Mouse (Mus musculus) ovary, adult 18-20 months (tissue): ENCODE results near the gene Phykpl.

Source experiments
- DNase-seq: peaks from one replicate; pipeline ENCODE4 v3.0.0; 2022; ENCODE audit warnings: low spot score, mixed read lengths

Gene Phykpl

DNA sequence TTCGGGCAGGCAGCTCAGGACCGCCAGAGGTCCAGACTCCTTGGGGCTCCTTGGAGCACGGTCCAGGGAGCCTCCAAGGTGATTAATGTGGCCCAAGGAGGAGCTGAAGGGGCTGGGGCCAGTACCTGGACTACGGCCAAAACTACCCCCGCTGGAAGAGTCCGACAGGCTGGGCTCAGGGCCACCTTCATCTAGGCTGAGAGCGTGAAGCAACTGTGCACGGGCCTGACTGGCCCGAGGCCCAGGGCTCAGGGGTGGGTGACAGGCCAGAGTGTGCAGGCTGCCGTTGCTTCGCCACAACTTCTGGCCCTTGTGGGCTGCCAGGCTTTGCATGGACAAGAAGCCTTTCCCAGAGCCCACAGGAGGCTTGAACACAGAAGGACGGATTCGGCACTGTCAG, 60.7 kb downstream of the Phykpl start:
- no peak for DNase-seq

DNA sequence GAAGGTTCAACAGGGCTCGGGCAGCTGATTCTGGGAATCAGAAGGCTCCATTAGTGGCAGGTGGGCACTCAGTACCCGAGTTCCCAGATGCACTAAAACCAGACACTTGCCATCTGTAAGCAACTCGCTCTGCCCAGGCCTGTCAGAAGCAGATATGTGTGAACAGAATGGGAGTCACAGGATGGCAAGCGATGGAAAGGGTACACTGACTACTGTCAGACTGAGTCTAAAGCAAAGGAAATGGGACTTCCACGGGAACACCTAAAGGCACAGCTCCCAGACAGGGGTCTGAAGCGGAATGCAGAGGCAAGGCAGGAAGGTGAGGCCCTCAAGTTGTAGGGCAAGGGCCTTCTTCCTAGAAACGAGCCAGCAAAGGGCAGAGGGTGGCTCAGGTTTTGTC, 61.7 kb downstream of the Phykpl start:
- no peak for DNase-seq

DNA sequence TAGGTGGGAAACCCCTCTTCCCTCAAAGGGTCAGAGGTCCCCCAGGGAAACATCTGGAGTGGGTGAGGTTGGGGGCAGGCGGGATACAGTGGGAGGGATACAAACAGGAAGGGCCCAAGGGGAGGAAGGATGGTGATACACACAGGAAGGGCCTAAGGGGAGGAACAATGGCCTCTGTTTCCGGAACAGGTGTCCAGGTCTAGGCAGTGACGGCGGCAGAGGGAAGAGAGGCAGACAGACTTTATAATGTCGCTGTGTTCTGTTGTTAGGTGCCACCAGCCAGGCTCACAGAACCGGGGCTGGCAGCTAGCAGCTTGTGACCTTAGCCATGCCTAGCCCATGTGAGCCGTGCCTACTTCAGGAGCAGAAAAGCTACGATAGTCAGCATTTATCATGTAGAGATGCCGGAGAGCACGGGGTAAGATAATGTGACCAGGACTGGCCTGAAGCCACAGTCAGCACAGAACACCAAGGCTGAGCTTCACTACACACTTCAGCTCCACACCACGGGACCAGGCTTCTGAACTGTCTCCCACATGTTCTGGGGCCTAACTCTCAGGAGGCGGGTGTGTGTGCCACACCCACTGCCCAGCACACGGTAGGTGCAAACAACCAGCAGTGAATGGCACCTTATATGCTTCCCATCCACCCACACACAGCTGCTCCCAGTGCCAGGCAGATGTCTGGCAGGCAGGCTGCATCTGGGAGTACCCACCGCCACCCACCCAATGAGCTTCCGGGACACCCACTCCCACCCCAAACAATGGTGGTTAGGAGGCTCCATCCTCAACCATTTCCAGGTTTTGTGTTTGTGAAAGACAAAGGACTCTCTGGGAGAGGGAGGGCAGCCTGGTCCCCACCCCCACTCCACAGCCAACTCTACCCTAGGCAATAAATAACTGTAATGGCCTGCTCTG, 62.5 kb downstream of the Phykpl start:
- no peak for DNase-seq

DNA sequence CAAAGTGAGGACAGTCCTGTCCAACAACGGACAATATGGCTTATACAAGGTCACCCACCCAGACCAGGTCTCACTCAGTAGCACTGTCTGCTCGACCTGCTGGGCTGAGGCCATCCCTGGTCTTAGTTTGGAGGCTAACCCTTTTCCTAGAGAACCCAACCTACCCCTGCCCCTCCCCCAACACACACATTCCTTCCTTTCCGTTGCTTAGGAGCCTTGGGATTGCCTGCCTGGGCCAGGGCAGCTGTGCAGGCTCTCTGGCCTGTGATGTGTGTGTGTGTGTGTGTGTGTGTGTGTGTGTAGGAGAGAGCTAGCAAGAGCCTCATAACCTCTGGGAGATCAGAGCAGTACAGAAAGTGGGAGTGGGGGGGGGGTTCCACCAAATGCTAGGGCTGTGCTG, 64.0 kb downstream of the Phykpl start:
- DNase-seq = no peak

DNA sequence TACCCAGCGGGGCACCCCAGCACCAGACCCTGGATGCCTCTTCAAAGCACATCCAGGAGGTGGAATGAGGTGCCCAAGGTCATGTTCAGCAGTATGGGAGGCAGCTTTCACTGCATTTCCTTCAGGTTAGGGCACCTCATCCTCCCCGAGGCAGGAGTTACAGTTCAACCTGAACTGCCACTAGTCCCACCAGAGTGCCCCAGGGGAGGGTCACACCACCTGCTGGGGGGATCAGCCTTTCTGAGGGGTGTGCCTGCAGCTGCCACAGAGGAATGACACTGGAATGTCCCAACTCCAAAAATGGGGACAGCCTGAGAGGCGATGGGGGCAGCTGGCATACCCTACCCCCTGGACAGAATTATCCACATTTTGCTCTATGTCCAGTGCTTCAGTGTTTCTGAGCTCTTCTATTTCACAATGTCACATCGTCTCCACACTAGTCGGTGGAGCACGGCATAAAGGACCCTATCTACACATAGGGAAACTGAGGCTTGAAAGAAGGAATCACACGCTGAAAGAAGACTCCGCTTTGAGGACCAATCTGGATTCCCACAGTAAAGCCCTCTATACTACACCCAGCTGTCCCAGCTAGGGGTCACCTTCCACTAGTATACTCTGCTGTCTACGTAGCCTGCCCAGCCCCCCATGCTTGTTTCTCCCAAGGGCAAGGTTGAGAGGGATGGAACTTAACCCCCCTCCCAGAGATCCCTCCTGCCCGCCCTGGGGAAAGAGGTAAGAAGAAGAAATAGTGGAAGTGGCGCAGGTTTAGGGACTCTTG, 64.7 kb downstream of the Phykpl start:
- no peak for DNase-seq

DNA sequence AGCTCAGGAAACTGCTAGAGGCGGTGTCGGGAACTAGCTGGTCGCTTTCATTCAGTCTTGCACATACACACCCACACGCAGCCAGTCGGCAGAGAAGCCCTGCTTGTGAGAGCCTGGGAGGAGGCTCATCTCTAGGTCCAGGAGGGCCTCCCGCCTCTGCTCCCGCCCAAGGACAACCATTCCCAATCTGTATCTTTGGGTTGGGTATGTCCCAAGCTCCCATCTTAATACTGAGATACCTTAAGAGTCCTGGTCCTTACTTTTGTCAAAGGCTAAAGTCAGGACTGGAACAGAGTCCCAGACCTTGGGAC, 65.3 kb downstream of the Phykpl start:
- DNase-seq = no peak

DNA sequence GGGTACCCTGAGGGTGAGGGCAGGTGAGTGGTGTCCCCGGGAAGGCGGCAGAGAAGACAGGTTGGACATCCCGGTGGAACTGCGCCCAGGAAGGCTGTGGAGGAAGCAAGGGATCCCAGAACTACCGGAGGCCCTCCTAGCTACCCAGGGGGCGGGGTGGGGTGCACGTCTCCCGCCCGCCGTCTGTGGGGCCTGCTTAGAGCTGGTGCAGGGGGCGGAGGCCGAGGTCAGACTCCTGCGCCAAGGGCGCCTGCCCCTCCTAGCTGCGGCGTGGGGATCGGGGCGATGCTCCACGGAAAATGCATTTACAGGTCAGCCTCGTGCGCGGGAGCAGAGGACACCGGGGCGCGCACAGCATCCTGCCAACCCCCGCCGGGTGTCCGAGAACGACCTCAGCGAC, 65.7 kb downstream of the Phykpl start:
- no peak for DNase-seq

DNA sequence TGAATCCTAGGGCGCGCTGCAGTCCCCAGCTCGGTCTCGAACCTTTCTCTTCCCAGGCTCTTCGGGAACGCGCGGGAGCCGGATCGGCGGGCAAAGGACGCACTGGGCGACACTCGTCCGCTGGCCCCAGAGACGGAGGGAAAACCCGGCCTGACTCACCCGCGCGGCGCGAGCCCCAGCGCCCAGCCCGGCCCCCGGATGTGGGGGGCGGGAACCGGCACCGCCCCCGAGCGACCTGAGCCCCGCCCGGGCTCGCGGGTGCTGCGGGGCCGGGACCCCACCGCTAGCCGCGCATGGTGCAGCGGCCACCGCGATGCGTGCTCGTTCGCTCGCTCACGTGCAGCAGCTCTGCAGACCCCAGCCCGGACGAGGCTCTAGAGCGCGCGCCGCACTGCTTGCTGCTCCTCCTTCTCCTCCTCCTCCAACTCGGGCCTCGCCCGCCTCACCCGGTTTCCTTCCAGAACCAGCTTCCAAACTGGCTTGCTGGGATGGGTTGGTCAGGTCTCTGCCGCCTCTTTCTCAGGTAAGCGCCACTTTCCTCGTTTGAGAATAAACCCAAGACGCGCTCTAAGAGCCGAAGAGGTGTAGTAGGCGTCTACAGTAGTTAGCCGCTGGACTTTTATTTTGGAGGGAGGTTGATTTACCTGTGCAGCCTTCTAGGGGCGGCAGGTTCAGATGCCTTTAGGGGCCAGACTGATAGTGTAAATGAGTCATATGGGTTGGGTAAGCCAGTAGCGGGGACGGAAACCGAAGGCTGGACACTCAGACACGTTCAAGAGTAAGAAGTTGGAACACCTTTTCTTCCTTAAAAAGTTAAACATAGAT, 66.3 kb downstream of the Phykpl start, which contains the start of the genes N4bp3 and D930048N14Rik:
N4bp3 (minus strand) TSS at position 152 of the 825 bp plus-strand sequence.
D930048N14Rik (plus strand) TSS at position 264 of the 825 bp plus-strand sequence.
- peak; percentile 61 for DNase-seq

DNA sequence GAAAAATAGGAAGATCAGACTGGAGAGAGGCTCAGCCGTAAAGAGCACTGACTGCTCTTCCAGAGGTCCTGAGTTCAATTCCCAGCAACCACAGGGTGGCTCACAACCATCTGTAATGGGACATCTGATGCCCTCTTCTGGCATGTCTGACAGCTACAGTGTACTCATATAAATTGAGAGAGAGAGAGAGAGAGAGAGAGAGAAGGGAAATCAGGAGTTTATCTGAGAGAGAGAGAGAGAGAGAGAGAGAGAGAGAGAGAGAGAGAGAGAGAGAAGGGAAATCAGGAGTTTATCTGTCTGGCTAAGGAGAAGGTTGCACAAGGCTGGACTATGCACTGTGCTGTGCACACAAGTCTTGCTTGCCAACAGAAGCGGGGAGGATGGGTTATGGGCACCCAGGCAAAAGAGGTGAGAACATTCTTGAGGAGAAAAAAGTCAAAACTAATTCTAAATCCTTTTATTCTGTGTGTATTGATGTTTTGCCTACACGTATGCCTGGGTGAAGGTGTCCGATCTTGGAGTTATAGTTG, 68.4 kb downstream of the Phykpl start:
- DNase-seq = no peak

DNA sequence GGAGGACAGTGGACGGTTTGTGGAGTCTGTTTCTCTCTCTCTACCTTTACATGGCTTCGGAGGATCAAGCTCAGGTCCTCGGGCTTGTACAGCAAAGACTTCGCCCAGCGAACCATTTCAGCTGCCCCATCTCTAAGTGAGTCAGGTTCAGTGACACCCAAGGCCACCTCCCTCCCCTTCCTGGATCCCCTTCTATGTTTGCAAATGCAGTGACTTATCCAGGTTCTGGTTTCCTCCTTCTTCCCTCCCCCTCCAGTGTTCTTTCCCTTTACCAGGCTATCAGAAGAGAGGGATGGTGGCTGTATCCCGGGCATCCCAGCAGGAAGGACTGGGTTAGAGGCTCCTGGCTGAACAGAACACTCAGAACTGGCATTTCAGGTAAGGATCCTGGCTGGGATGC, 69.2 kb downstream of the Phykpl start:
- no peak for DNase-seq
